Mouse (Mus musculus) spleen, adult 2 months (tissue): ENCODE measurements around the gene Mmd.

Experiments
- CTCF ChIP-seq: fragments of 200-500 bp; IDR thresholded peaks from 2 replicates; pipeline ENCODE4 v1.5.1; 2011; ENCODE audit warnings: mild to moderate bottlenecking, inconsistent platforms; ENCODE audit not compliant: insufficient read depth, insufficient read length, insufficient replicate concordance; ENCODE audit errors: extremely low read depth
- POLR2A ChIP-seq: fragments of 200-500 bp; IDR thresholded peaks from 2 replicates; pipeline ENCODE4 v1.6.1; 2011; ENCODE audit warnings: low read depth, low read length, inconsistent platforms

GRCm38 (mm10) chr11:90284079-90284478, 34.8 kb downstream of the Mmd start:
- no peak for TF ChIP-seq CTCF
- TF ChIP-seq POLR2A, result no peak
